Mouse (Mus musculus) spleen, embryonic (tissue): ENCODE data around the gene B3gat3.
"Not testable (repeated sequence)": the region's sequence is repeated elsewhere in the genome, so short reads cannot be mapped to it uniquely, and the experiment has no call there.

Experiments
- CTCF ChIA-PET: fragments of 350-600 bp; sonication (Branson Sonifier 250); formaldehyde crosslinking; loops from one replicate; lab custom pipeline; 2022; lab: Charles Lee

The B3gat3 gene

DNA sequence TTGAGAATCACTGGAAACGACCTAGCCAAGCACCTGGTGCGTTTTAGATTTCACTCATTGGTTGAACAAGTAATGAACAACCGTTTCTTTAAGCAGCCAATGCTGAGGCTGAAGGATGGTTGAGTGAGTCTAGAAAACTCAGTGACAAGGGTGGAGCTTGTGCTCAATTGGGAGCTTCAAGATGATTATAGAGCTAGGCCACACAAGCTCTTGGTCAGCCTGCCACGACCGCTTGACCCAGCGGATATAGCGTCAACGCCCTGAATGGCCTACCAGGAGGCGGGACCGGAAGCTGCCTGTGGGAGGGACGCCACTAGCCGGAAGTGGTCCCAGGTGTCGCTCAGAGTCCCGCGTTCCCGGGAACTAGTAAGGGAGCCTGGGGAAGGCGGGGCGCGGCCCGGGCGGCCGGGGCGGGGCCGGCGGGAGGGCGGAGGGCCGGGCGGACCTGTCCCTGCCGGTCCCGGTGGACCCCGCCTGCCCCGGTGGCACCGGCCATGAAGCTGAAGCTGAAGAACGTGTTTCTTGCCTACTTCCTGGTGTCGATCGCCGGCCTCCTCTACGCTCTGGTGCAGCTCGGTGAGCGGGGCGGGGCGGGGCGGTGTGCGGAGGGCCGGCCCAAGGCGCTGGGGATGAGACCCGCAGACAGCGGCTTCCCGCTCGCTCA lies at the start of gene B3gat3:
Gene B3gat3 (plus strand): TSS at position 302 of the 664 bp plus-strand sequence.
- CTCF ChIA-PET: interaction anchor here (0.9 kb wide), 1 partner anchor 9 kb away, joined by 5 read pairs; the partner anchor contains the start of genes Eml3 and Rom1

DNA sequence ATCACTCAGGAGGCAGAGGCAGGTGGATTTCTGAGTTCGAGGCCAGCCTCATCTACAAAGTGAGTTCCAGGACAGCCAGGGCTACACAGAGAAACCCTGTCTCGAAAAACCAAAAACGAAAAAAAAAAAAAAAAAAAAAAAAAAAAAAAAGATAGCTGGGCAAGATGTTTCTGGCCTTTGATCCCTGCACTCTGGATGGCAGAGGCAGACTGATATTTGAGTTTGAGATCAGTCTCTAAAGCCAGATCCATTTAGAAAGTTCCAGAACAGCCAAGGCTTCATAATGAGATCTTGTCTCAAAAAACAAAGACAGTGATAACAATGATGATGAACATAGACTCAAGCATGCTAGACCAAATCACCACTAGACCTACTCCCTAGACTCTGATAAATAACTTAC lies 49.8 kb upstream of the B3gat3 start:
- CTCF ChIA-PET: interaction anchor here (0.6 kb wide), 2 partner anchors 31 to 40 kb away, joined by 3 read pairs; partner anchors contain the start of gene Gng3

DNA sequence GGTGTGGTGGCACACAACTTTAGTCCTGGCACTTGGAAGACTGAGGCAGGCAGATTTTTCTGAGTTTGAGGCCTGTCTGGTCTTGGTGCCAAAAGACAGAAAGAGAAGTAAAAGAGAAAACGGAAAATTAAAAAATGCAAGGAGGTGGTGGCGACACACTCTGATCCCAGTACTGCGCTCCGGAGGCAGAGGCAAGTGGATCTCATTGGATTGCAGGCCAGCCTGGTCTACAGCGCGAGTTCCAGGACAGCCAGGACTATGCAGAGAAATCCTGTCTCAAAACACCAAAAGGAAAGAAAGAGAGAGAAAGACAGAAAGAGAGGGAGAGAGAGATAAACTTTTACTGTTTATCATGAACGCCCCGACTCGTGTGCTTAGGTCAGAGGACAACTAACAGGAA lies 49.3 kb upstream of the B3gat3 start:
- CTCF ChIA-PET: interaction anchor here (0.6 to 1.1 kb wide), 3 partner anchors 32 to 40 kb away, joined by 3 read pairs; partner anchors contain the start of gene Gng3

DNA sequence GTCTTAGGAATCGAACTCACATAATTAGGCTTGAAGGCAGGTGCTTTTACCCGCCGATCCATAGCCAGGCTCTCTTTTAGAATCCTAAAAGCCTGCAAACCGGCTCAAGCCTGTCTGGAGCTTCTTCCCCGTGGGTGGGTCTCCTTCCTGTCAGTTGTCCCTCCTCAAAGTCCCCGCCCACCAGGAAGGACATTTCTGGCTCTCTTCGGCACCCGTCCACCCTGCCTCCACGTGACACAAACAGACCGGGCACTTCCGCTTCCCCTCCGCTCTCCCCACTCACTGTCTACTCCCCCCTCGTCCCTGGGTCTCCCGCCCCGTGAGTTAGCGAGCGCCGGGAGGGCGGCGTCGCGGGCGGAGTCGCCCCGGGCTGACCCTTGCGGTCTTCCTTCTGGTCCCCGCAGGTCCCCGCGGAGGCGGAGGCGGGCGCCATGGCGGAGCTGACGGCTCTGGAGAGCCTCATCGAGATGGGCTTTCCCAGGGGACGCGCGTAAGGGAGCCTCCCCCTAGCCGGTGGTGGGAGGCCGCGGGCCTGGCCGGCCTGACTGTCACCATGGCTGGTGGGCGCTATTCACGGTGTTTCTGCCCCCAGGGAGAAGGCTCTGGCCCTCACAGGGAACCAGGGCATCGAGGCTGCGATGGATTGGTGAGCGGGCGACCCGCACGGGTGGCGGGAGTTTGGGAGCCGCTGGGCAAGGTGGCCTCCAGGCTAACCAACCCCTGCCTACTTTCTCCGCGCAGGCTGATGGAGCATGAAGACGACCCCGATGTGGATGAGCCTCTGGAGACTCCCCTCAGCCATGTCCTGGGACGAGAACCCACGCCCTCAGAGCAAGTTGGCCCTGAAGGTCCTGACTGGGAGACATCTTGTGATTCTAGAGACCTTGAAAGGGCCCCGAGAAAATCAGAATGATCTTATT lies 48.6 kb upstream of the B3gat3 start, which contains the start of gene Ubxn1:
Gene Ubxn1 (plus strand): TSS at position 230 of the 920 bp plus-strand sequence.
- CTCF ChIA-PET: interaction anchor here (1.1 kb wide), 1 partner anchor 33 kb away, joined by 3 read pairs; the partner anchor contains the start of gene Gng3

DNA sequence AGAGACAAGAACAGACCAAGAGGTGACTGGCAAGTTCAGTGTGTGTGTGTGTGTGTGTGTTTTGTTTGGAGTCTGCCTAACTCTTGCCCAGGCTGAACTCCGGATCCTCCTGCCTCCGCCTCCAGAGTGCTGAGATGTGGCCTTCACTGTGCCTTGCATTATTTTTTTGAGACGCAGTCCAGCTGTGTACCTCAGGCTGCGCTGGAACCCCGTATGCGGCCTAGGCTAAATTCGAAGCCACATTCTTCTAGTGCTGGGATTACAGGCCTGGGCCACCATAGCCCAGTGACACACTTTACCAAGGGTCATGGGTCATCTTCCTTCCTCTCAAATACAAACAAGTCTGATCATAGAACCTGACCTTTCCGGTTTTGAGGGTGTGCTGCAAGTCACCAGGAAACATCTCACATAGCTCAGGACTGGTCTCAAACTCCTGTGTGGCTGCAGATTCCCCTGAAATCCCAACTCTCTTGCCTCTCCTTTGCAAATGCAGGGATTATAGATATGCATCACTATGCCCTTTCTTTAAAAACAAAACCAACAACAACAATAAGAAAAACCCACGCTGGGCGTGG lies 47.8 kb upstream of the B3gat3 start:
- CTCF ChIA-PET: interaction anchor here (0.7 kb wide), 1 partner anchor 16 kb away, joined by 6 read pairs; no protein-coding TSS in a partner anchor

DNA sequence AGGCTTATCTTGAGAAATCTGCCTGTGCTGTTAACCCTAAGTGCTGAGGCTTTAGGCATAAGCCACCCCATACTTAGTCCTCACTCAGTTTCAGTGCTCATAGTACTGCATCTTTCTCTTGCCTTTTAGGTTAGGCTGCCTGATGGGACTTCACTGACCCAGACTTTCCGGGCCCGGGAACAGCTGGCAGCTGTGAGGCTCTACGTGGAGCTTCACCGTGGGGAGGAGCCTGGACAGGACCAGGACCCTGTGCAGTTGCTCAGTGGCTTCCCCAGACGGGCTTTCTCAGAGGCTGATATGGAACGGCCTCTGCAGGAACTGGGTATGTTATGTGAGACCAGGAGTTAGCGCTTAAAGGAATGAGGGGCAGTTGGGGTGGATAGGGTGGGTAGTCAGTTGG lies 45.1 kb upstream of the B3gat3 start:
- CTCF ChIA-PET: no interaction called here

DNA sequence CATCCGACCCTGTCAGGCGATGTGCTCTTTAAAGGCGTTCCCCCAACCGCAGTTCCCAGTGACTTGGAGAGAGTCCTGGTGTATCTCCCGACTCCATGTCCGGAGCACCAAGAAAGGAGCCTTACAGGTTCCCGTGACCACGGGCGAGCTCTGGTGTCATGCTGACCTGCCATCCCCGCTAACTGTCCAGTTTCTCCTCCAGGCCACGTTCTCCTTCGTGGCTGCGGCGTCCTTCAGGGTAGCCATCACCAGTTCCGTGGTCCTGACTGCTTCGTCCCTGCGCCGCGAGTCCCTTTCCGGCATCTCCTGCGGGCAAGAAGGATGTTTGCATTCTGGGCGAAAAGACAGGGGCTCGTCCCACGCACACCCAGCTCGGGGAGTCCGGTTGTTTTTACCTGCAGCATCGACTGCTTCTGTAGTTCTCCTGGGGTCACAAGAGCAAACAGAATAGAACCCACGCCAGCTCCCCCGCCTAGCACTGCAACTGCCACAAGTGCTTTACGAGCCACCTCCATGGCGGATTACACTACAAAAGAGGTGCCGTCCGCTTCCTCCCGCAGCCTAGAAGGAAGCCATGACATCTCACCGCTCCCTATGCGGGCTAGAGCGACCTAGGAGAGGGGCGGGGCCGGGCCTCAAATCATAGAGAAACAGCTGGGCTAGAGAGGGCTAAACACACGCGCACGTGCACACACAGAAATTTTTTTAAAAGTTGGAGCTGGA lies 39.7 kb upstream of the B3gat3 start, which contains the start of gene Uqcc3:
Gene Uqcc3 (minus strand): TSS at position 613 of the 723 bp plus-strand sequence.
- CTCF ChIA-PET: interaction anchor here (0.9 kb wide), 1 partner anchor 229 kb away, joined by 3 read pairs; no protein-coding TSS in a partner anchor

DNA sequence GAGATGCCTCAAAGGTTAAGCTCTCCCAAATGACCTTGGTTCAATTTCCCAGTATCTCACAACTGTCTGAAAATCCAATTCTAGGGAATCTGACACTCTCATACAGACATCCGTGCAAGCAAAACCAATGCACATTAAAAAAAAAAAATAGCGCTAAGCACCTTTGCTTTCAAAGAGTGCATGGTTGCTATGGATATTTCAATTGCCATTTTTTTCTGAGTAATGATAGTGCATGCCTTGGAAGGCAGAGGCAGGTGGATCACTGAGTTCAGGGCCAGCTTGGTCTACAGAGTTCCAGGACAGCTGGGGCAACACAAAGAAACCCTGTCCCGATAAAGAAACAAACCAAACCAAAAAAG lies 39.2 kb upstream of the B3gat3 start:
- CTCF ChIA-PET: interaction anchor here (0.7 kb wide), 1 partner anchor 67 kb away, joined by 3 read pairs; no protein-coding TSS in a partner anchor

DNA sequence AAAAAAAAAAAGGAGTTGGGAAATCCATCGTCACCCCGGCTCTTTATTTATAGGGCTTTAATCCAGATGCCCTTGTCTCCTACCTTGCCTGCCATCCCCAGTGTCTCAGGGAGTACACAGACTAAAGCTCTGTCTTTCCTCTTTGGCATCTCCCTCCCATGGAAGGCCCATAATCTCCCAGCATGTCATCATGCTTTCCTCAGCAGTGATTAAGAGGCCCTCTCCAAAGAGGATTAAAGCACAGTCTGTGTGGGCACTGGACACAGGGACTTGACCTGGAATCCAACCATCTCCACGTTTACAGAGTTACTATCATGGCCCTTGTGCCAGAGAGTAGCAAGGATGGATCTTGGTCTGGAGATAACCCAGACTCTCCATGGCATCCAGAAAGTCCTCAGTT lies 36.6 kb upstream of the B3gat3 start, which contains the start of the genes Lbhd1 and Gm49403:
Gene Lbhd1 (plus strand): TSS at position 117 of the 400 bp plus-strand sequence.
Gene Gm49403 (plus strand): TSS at position 315 of the 400 bp plus-strand sequence.
- CTCF ChIA-PET: no interaction called here

DNA sequence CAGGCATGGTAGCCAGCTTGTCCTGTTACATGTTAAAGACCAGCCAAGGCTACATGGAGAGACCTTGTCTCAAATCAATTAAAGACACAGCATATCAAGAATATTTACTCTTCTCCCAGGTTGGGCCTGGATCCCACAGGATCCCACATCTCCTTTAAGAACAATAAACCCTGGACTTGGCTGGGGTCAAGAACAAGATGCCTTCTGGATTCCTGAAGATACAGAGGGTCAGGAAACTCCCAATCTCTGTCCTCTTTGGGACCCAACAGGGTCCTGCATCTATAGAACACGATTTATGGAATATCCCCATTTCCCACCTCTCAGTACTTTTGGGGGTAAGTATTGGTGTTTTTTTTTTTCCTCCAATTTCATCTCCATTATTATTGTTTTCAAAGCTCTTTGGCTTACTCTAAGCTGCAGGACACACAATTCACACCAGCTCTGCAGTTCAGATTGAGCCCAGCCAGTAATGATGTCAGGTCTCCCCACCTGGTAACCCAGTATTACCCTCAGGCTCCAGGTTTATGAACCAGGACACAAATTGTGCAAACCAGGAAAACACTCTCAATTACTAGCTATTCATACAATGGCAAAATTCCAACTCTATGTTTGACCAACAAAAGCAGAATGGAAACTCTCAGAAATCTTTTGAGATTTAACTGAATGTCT lies 33.1 kb upstream of the B3gat3 start:
- CTCF ChIA-PET: interaction anchor here (0.9 kb wide), 1 partner anchor 44 kb away, joined by 4 read pairs; no protein-coding TSS in a partner anchor

DNA sequence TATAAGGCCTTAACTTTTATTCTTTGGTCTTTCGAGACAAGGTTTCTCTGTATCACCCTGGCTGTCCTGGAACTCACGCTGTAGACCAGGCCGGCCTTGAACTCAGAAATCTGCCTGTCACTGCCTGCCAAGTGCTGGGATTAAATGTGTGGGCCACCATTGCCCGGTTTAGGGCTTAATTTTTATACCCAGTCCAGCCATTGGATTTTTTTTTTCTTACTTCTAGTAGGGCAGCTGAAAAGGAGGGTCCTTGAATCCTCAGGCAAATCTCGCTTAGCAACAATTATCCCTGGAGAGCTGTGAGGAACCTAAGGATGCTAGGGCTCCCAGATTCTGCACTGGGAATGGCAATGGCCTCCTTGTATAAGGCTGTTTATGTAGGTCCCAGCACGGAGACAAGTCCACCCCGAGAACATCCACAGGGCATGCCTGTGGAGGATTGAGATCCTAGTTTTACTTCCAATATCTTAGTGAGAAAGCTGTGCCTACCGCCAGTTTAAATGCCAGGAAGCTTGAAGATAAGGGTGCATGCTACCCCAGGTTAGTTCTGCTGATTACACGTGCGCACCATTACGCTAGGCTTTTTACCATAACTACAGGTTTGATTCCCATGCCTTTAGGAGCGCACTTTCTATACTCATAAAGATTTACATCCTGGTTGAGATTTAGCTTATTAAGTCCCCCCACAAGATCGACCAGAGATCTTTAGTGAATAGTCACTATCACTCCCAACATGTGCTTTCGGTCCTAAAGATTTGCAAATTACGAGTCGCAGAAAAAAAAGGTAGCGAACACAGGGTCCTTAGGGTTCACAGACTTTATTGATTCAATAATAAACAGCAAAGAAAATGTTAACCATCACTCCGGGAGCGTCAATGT lies 32.4 kb upstream of the B3gat3 start:
- CTCF ChIA-PET: interaction anchor here (0.5 to 0.7 kb wide), 2 partner anchors 15 to 221 kb away, joined by 4 to 6 read pairs; no protein-coding TSS in a partner anchor

DNA sequence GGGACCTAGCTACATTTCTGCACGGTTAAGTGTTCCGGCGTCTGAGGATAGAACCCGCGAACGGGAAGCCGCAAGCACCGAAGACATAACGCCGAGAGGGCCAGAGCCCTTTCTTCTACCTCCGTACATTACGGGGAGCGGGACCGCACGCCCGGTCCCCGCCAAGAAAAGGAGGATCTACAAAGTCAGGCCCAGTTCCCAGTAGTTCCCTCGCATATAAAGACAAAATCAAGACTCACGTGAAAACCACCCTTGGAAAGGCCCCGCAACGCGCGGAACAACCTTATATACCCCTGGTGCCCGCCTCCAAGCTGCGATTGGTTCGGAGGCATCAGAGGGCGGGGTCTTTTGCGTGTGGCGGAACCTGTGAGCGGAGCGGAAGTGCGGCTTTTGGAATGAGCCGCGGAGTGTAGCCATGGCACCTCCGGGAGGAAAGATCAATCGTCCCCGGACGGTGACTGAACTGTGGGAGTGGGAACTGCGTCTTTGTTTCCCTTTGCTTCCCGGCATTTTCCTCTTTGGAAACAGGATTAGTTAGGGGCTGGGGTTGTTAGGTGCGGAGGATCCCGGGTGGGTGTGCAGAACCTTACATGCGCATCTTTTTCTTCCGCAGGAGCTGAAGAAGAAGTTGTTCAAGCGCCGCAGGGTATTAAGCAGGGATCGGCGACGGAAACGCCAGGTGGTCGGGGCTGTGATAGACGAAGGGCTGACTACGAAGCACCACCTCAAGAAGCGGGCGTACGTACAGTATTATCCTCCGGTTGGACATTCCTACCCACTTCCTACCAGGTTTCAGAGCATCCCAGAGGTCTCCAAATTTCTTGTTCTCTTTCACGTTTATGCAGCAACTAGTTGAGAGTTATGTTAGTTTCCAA lies 31.4 kb upstream of the B3gat3 start, which contains the start of the genes 1810009A15Rik and Gm49416:
Gene 1810009A15Rik (plus strand): TSS at position 343 of the 875 bp plus-strand sequence.
Gene Gm49416 (plus strand): TSS at position 416 of the 875 bp plus-strand sequence.
- CTCF ChIA-PET: interaction anchor here (0.5 to 0.6 kb wide), 3 partner anchors 16 to 1842 kb away, joined by 3 to 8 read pairs (median 6); no protein-coding TSS in a partner anchor

DNA sequence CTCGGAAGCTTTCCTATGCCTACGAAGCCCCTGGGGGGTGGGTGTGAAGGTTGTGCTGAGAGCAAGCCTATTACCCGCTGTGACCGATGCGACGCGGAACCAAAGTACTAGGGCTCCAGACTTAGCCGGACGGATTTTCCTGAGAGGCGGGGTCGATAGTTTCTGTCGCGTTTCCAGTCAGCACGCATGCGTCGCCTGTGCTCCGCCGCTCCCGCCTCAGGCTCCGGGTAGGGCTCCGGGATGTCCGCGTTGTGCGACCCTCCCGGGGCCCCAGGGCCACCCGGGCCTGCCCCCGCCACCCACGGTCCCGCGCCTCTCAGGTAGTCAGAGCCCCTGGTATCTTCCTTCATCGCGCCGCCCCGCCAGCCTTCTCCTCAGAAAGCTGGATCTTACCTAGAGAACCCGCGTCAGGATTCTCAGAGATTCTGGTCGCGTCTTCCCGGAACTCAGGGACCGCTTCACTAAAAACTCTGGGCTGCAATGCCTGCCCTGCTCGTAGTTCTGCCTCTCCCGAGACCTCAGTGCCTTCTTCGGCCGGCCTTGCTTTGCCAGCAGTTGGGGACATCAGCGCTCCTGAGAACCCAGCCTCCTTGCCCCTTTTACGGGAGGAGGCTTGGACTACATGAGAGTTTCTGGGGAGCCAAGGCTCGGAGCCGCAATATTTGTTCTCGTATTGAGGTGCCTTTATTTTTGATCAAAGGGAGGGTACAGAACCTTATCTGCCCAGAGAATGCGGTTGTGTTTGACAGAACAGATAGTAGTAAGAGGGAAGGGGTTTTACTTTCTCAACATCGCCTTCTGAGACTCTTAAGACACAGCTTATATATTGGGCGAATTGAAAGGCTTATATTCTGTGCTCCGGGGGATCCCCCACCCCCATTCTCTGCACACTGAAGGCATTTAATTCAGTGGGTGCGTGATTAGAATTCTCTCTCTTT lies 27.1 kb upstream of the B3gat3 start, which contains the start of gene Ints5:
Gene Ints5 (plus strand): TSS at position 177 of the 938 bp plus-strand sequence.
- CTCF ChIA-PET: interaction anchor here (0.6 to 0.8 kb wide), 3 partner anchors 70 to 998 kb away, joined by 6 to 24 read pairs (median 6); no protein-coding TSS in a partner anchor

DNA sequence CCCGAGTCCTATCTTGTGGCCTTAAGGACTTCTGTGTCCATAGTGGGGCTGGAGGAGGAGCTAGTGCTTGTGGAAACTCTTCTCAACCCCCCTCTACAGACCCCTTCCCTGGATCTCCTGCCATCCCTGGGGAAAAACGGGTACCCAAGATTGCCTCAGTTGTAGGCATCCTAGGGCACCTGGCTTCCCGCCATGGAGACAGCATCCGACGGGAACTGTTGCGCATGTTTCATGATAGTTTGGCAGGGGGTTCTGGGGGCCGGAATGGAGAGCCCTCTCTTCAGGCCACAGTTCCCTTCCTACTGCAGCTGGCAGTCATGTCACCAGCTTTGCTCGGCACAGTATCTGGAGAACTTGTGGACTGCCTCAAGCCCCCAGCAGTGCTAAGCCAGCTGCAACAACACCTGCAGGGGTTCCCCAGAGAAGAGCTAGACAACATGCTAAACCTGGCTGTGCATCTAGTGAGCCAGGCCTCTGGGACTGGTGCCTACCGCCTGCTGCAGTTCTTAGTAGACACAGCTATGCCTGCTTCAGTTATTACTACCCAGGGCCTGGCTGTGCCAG lies 24.7 kb upstream of the B3gat3 start:
- CTCF ChIA-PET: interaction anchor here (0.6 kb wide), 1 partner anchor 94 kb away, joined by 3 read pairs; no protein-coding TSS in a partner anchor

DNA sequence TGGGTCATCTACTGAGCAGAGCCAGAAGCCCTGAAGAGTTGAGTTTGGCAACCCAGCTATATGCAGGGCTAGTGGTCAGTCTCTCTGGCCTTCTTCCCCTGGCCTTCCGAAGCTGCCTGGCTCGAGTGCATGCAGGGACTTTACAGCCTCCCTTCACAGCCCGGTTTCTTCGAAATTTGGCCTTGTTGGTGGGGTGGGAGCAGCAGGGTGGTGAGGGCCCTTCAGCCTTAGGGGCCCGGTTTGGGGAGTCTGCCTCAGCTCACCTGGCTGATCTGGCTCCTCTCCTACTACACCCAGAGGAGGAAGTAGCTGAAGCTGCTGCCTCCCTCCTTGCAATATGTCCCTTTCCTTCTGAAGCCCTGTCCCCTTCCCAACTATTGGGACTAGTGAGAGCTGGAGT lies 23.9 kb upstream of the B3gat3 start:
- CTCF ChIA-PET: not testable (repeated sequence)
